Comparison of ENCODE assay signal across 19 mouse cellular contexts in genomic region chr4:128411941-128412630, GRCm38 (mm10).
DNase-seq lines count a peak whose midpoint lies in the region; ATAC-seq and TF ChIP-seq lines count a peak whose summit lies in the region.
"Had no signal": no experiment of that assay in that cellular context is flagged by ENCODE, and none has a peak within 500 bp of the region (broad histone marks: within the 10 kb centered on the region; RNA-seq: fewer than 3 reads in every experiment).

No protein-coding gene starts in this region.

- no peak for ATAC-seq in neural tube, embryonic 15.5 days (ENCODE audit: low FRiP score)
- ATAC-seq in lung, postnatal 0 days: no peak
- ATAC-seq: CD4-positive, CD25-positive, alpha-beta regulatory T cell, adult 4 months had no signal

- no peak overlapping the region for H3K4me3 ChIP-seq in neural tube, embryonic 15.5 days (replicated peaks)
- no peak overlapping the region for H3K4me3 ChIP-seq in lung, postnatal 0 days (ENCODE audit: low read depth, low read length)
- H3K4me3 ChIP-seq in embryonic facial prominence, embryonic 10.5 days: no peak overlapping the region
- H3K4me3 ChIP-seq: heart, embryonic 10.5 days; limb, embryonic 10.5 days; midbrain, embryonic 10.5 days had no signal

- peak overlapping the region; percentile 28 for H3K27ac ChIP-seq in neural tube, embryonic 15.5 days (replicated peaks)
- no peak overlapping the region for H3K27ac ChIP-seq in lung, postnatal 0 days (ENCODE audit: low read length)
- no peak overlapping the region for H3K27ac ChIP-seq in embryonic facial prominence, embryonic 10.5 days (replicated peaks)
- H3K27ac ChIP-seq: heart, embryonic 10.5 days; limb, embryonic 10.5 days; midbrain, embryonic 10.5 days had no signal

- H3K9me3 ChIP-seq in neural tube, embryonic 15.5 days (replicated peaks): no peaks in the 10 kb centered on the region
- no peaks in the 10 kb centered on the region for H3K9me3 ChIP-seq in lung, postnatal 0 days (ENCODE audit: low read length)
- H3K9me3 ChIP-seq in embryonic facial prominence, embryonic 10.5 days: no peaks in the 10 kb centered on the region
- H3K9me3 ChIP-seq: heart, embryonic 10.5 days; limb, embryonic 10.5 days; midbrain, embryonic 10.5 days had no signal

- no peak for TF ChIP-seq CTCF in lung, postnatal 0 days (IDR thresholded peaks at IDR 0.05)

- peaks cover 5% of the 10 kb centered on the region; the same call in 1 of the 2 replicates for H3K4me1 ChIP-seq in neural tube, embryonic 15.5 days
- H3K4me1 ChIP-seq in lung, postnatal 0 days (ENCODE audit: insufficient read depth, low read depth, low read length): no peaks in the 10 kb centered on the region
- H3K4me1 ChIP-seq in embryonic facial prominence, embryonic 10.5 days: peaks cover 8% of the 10 kb centered on the region; the same call in 1 of the 2 replicates
- H3K4me1 ChIP-seq: heart, embryonic 10.5 days; limb, embryonic 10.5 days had no signal

- H3K4me2 ChIP-seq in neural tube, embryonic 15.5 days: no peak overlapping the region
- no peak overlapping the region for H3K4me2 ChIP-seq in lung, postnatal 0 days (replicated peaks; ENCODE audit: low read depth, low read length)
- H3K4me2 ChIP-seq: liver, embryonic 11.5 days had no signal

- no peaks in the 10 kb centered on the region for H3K27me3 ChIP-seq in neural tube, embryonic 15.5 days (replicated peaks)
- no peaks in the 10 kb centered on the region for H3K27me3 ChIP-seq in lung, postnatal 0 days (replicated peaks; ENCODE audit: insufficient read depth, low read length)
- H3K27me3 ChIP-seq in embryonic facial prominence, embryonic 10.5 days (replicated peaks; ENCODE audit: low read depth, poor library complexity, severe bottlenecking): no peaks in the 10 kb centered on the region

- no peak for DNase-seq in neural tube, embryonic 10.5 days (ENCODE audit: extremely low spot score, low spot score)
- peak; percentile 81 to 89 for DNase-seq in cerebellum, postnatal 10 days
- peak; percentile 62 to 81 for DNase-seq in layer of hippocampus, adult 18-20 months (ENCODE audit: low spot score in 2 of 2)
- DNase-seq in kidney, postnatal 25 days: no peak
- DNase-seq in lung, postnatal 0 days (ENCODE audit: low spot score): no peak
- no peak for DNase-seq in embryonic facial prominence, embryonic 10.5 days (ENCODE audit: low spot score)
- DNase-seq: gastrocnemius, postnatal 36 days; heart, postnatal 36 days; kidney, adult 8-10 months; lung, adult 2 months; lung, postnatal 4 days; thymus, postnatal 36 days had no signal

- 74% methylated on average over 7 of the region's 7 CpGs for WGBS in neural tube, embryonic 15.5 days
- WGBS in lung, postnatal 0 days: 76% methylated on average over 7 of the region's 7 CpGs
- WGBS in embryonic facial prominence, embryonic 10.5 days: 81% methylated on average over 7 of the region's 7 CpGs

- H3K9ac ChIP-seq in neural tube, embryonic 15.5 days (replicated peaks): no peak overlapping the region
- no peak overlapping the region for H3K9ac ChIP-seq in lung, postnatal 0 days (replicated peaks; ENCODE audit: low read depth)

- H3K36me3 ChIP-seq in neural tube, embryonic 15.5 days: peaks cover 26% of the 10 kb centered on the region
- no peaks in the 10 kb centered on the region for H3K36me3 ChIP-seq in lung, postnatal 0 days (ENCODE audit: insufficient read depth, low read length)
- no peaks in the 10 kb centered on the region for H3K36me3 ChIP-seq in embryonic facial prominence, embryonic 10.5 days (replicated peaks)
- H3K36me3 ChIP-seq: G1E; heart, embryonic 10.5 days; limb, embryonic 10.5 days; midbrain, embryonic 10.5 days had no signal

- no peak for TF ChIP-seq EP300 in lung, postnatal 0 days (IDR thresholded peaks at IDR 0.05)

Comparison
In these comparisons a context has a peak if more than half of its experiments do, and no peak if none do; other contexts are left out.
1. DNase-seq: peak in cerebellum, postnatal 10 days (2 of 2) and layer of hippocampus, adult 18-20 months (2 of 2); none in neural tube, embryonic 10.5 days (single experiment), kidney, postnatal 25 days (0 of 2), lung, postnatal 0 days (single experiment) and embryonic facial prominence, embryonic 10.5 days (single experiment).